Mouse (Mus musculus) layer of hippocampus, adult 11-12 months (tissue): ENCODE measurements around the gene Lyrm4.

Source experiments
- DNase-seq: peaks from one replicate; pipeline ENCODE4 v3.0.0; 2022; ENCODE audit warnings: low spot score

Lyrm4 gene

GRCm38 (mm10) chr13:36096684-36097383 is 20.5 kb downstream of the Lyrm4 start:
- no peak for DNase-seq

DNA sequence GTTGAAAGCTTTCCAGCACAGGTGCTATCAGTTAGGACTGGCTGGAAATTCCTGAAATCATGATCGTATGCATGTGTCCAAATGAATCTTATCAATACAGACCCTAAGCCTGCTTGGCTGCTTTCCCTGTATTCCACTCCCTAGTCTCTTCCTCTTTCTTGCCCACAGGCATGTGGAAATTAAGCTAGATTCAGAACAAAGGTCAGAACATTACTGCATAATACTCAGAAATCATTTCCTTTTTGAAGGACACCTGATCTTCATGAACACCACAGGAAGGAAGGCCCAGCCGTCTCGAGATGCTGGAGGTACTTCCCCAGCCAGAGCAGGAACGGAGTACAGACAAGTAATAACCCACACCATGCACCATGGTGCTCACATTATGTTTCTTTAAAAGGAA is 29.2 kb downstream of the Lyrm4 start:
- no peak for DNase-seq

GRCm38 (mm10) chr13:36087427-36087826 is 29.9 kb downstream of the Lyrm4 start:
- no peak for DNase-seq

GRCm38 (mm10) chr13:36086608-36087391 is 30.5 kb downstream of the Lyrm4 start:
- DNase-seq, result no peak

DNA sequence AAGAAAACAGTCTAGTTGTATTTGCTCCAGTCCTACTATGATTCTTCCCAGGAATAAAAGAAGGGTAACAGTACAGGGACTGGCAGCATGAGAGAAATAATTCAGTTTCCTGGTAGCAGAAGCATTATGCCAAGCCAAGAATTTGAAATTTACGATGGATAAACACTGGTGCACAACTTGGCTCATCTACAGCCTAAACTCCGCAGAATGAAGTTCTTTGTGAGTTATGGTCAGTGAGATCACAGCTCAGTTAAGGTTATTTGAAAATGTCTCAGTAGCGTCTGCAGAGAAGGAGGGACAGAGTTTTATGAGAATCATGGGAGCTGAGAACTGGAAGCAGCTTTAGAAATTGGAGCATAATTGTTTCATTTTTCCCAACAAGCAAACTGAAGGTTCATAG is 31.4 kb downstream of the Lyrm4 start:
- no peak for DNase-seq

- no peak for DNase-seq
Measured at GRCm38 (mm10) chr13:36084701-36085100, 32.6 kb downstream of the Lyrm4 start.

DNA sequence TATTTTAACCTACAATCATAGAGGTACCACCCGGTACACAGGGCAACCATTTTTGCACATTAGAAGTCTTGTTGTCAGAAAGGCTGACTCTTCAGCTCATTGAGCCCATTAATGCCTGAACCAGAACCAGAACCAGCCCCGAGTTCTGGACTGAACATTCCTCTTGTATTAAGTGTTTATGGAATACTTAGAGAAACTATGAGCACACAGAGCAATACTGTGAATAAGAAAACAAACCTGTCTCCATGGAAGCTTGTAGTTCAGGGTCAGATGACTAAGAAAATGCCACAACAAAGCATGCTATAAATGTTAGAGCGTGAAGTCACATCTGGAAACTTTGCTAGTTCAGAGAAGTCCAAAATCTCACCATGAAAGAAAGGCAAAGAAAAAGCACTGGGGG is 35.7 kb downstream of the Lyrm4 start:
- DNase-seq, result no peak

- no peak for DNase-seq
Measured at GRCm38 (mm10) chr13:36074484-36074883, 42.8 kb downstream of the Lyrm4 start.

GRCm38 (mm10) chr13:36066676-36067075 is 50.6 kb downstream of the Lyrm4 start:
- DNase-seq, result no peak

DNA sequence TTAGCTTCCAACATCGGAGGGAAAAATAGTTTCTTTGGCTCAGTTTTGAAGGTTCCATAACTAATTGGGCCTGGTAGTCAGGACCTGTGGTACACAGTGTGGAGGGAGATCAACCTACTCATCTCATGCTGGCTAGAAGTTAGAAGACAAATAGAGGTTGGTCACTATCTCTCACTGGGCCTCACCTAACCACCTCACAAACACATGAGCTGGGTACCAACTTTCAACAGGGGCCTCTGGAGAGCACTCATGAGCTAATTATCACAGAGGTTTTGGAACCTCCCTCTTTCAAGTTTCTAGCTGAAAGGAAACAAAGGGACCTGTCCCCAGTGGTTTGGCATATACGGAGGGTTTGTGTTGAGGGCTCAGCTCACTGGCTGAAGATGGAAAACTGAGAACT is 59.8 kb downstream of the Lyrm4 start:
- no peak for DNase-seq

- DNase-seq, result no peak
Measured at GRCm38 (mm10) chr13:36056925-36057324, 60.4 kb downstream of the Lyrm4 start.

- DNase-seq, result no peak
Measured at GRCm38 (mm10) chr13:36056509-36056908, 60.8 kb downstream of the Lyrm4 start.

GRCm38 (mm10) chr13:36035528-36035927 is 81.8 kb downstream of the Lyrm4 start:
- no peak for DNase-seq

- DNase-seq, result no peak
Measured at GRCm38 (mm10) chr13:36031959-36032358, 85.4 kb downstream of the Lyrm4 start.

DNA sequence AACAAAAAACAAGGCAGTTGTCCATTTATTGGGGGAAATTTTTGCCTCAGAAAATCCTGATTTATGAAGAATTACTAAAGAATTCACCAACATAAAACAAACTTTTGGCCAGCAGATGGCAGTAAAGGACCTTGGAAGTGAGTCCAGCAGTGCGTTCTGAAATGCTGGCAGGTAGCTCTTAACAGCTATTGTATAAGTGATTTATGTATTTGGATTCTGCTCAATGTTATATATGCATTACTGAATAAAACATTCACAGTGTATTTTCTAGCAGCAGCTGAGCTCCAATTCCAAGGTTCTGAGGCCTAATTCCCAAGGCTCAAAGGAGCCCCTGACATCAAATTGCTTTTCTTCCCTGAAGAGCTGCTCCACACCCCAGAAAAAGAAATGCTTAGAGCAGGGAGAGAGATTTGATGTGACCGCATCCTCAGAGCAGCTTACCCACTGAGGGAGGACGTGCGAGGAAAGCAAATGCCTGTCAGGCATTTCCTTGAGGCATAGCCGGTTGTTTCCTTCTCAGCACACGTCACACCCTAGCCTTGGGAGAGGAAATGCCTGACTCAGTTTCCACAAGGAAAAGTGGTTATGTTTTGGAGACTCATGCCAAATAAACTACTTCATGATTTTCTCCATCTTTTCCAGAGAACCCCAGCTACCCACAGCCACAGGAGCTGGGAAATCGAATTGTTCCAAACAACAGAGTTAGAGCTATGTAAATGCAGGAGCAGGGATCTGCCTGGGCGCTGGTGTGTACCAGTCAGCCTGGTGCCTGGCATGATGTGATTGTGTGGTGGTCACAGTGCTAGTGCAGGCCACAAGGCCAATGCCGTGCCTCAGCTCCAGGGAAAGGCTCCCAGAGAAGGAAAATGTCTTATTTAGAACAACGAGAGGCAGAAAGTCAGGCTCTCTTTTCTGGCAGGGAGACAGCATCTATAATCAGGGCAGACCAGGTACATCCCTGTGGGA is 97.7 kb downstream of the Lyrm4 start:
- peak; percentile 89 for DNase-seq

DNA sequence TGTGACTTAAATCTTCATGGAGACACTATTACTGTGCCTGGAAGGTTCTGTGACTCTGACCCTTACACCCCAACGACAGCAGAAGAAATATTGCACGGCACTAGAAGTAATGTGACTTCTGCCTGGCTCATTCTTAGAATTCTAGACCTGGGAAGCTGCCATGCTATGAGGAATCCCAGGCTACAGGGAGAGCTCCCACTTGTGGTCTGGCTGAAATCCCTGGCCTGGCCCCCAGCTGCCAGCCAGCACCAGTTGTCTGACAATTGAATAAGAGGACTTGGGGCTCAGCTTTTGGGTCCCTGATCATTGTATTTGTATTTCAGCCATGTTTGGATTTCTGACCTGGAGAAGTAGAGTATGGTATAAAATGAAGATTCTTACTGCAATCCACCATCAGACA is 99.3 kb downstream of the Lyrm4 start:
- no peak for DNase-seq

DNA sequence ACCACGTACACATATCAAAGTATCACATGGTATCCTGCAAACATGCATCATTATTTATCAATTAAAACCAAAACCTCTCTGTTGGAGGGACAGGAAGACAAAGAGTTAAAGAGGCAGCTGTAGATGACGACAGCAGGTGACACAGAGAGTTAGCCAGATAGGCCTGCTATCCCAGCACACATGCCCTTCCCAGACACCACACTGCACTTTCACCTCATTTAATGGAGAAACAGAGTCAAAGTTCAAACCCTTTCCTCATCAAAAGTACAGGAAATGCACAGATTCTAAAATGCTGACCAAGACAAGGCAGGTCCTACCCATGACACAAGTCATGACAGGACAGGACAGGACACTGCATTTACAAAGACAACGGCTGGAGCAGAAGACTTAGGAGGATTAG is 101.7 kb downstream of the Lyrm4 start:
- DNase-seq, result no peak

DNA sequence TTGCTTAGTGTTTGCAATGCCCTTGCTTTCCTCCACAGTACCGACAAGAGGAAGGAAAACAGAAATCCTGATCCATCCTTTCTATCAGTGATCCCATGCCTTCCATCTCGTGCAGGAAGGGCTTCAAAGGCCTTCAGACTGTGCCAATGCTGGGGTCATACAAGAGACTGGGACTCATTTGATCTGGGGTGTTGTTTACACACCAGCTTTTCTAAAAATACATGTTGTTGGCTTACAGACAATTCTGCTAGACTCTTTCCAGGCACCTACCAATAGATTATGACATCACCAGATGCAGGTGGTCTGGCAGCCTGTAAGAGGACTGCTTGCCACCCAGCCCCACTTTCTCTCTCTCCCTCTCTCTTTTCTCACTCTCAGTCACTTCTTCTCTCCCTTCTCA is 107.3 kb downstream of the Lyrm4 start:
- no peak for DNase-seq

DNA sequence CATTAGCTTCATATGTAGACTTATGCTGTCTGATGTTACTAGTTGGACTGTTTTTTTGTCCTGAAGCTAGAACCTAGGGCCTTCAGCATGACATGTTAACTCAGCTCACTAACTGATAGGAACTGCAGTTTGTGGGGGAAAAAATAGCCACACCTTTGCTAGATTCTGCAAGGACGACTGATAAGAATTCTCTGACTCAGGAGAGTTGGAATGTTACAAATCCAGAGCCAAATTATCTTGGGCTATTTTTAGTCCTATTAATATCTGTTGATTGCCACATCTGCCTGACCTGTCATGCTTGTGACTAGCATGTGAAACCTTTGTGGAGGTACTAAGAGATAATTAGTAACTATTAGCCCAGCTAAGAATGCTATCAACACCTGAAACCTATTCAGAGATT is 116.5 kb downstream of the Lyrm4 start:
- DNase-seq, result no peak

DNA sequence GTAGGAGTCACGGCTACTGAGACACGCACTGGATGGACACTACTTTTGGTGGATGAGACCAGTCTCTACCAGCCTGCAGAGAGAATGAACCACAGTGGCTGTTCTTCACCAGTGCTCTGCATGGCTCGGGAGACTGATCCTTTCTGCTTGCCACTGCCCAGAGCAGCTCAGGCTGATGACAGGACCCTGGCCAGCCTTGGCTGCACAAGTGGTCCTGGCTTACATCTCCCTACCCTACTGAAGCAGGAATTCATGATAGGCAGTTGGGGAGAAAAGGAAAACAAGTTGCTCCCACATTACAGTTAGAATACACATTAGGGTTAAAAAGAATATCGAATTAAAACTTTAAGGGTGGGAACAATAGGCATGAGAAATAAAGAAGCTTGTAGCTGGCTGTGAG is 119.7 kb downstream of the Lyrm4 start:
- no peak for DNase-seq

- no peak for DNase-seq
Measured at GRCm38 (mm10) chr13:35995696-35996426, 121.5 kb downstream of the Lyrm4 start.

- DNase-seq, result no peak
Measured at GRCm38 (mm10) chr13:35995231-35995630, 122.1 kb downstream of the Lyrm4 start.
